Mouse (Mus musculus) embryo, embryonic 10.5 days (tissue): ENCODE data around the gene Ebf3.

Experiments
- DNase-seq: peaks from one replicate; pipeline ENCODE4 v3.0.0-alpha.2; 2015; ENCODE audit warnings: low spot score

The Ebf3 gene

DNA sequence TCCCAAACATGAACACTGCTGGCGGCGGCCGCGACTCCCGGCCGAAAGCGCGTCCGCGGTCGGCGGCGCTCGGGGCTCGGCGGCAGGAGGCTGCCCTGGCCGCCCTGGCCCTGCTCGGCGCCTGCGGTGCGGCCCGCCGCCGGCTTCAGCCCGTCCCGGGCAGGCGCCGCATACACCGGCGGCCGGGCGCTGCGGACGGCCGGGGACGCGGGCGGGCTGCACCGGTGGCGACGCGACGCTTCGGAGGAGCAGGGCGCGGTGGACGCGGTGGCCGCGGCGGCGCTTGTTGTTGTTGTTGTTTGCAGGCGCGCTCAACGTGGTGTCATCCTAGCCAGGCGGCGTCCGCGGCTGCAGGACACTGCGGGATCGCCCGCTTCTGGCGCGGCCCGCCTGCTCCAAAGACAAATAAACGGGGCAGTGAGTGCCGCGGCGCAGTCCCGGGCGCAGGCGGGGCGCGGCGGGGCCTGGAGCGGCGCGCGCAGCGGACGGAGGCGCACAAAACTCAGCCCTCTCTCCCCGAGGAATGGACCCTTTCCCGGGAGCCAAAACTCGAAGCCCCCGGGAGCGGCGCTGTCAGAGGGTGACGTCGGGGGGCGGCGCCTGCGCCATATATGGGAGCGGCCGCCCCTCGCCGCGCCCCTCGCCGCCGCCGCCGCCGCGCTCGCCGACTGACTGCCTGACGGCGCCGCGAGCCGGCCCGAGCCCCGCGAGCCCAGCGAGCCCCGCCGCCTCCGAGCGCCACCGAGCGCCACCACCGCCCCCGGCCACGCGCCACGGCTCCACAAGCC is at the start of gene Ebf3:
Gene Ebf3 (minus strand): TSS at position 542 of the 788 bp plus-strand sequence.
- peak; percentile 95 for DNase-seq

DNA sequence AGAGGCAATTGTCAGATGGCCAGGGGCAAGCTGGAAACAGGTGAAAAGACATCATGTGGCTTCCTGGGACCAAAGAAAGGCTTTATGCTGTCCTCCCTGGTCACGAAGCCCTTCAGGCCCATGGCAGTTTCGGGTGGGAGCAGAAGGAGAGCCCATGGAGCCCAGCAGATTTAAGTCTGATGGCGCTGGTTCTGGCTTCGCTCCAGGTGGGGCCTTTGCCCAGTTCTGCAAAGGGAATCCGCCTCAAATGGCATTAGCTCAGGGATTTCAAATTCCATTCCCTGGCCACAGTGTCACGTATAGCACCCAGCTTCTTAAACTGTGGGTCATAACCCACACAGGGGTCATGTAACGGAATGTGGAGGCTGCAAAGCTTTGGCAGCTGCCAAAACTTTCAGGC is 32.6 kb upstream of the Ebf3 start:
- DNase-seq, result no peak

DNA sequence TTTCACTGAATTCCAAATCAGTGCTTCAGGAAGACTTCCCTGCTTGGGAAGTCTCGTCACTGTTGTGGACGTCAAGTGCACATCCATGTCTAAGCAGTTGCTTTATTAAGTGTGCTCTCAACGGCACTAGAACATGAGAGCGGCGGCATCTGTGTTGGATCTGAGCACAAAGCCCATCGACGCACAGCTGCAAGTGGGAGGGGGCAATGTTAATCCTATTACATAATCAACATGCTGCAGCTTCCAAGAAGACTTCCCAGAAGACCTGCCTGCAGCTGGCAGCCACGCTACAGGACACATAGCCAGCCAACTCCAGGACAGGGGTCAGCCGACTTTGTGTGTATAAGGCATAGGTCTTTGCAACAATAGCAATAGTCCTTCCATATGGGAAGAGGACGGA is 31.8 kb upstream of the Ebf3 start:
- no peak for DNase-seq

- DNase-seq, result no peak
Observed at GRCm38 (mm10) chr7:137333951-137334350, 19.7 kb upstream of the Ebf3 start.

DNA sequence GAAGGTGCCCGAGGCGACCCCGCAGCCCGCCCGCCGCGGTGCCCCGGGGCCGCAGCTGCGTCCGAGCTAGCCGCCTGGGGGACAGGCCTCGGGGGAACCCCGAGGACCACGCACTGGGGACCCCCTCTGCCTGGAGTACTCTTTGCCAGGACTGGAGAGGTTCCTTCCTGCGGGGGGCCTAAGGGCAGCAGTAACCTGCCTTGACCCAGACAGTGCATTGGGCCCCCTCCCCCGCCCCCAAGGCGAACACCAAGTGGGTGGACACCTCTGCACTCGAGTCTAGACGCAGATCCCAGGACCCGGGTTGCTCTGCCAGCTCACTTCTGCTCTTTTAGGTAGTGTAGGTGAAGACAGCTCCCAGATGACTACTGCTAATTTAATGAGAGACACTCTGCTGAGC is 8.7 kb upstream of the Ebf3 start:
- peak; percentile 17 for DNase-seq

DNA sequence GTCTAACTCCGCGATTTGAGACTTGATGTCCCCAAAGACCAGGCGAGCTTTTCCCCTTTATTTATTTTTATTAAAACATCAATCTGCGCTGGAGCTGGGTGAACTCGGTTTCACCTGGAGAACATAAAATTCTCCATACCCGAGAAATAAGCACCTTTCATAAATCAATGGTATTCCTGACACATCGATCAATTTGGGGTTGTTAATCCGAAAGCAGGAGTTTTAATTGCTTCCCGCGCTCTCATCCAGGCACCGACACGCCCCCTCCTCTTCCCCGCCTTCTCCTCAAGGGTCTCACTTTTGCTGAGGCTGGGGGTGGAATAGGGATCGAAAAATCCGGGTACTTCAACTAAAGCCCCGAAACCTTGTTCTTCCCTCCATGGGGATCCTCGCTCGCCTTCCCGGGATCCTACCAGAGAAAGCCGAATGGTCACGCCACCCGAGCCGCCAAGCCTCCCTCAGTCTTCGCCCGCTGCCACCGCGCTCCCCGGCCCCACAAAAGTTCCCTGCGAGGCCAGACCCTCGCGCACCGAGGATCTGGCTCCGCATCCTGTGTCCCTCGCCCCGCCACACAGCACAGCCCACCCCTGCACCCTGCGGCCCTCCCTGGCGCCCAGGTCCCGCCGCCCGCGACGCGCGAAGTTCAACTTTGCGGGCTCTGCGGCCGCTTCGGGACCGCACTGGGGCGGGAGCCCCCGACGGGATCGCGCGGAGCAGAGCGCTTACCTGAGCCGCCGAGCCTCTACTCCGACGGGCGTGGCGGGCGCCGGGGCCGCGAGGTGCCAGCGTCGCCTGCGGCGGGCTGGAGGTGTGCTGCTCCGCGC is 7.9 kb upstream of the Ebf3 start:
- DNase-seq, result peak; percentile 47

DNA sequence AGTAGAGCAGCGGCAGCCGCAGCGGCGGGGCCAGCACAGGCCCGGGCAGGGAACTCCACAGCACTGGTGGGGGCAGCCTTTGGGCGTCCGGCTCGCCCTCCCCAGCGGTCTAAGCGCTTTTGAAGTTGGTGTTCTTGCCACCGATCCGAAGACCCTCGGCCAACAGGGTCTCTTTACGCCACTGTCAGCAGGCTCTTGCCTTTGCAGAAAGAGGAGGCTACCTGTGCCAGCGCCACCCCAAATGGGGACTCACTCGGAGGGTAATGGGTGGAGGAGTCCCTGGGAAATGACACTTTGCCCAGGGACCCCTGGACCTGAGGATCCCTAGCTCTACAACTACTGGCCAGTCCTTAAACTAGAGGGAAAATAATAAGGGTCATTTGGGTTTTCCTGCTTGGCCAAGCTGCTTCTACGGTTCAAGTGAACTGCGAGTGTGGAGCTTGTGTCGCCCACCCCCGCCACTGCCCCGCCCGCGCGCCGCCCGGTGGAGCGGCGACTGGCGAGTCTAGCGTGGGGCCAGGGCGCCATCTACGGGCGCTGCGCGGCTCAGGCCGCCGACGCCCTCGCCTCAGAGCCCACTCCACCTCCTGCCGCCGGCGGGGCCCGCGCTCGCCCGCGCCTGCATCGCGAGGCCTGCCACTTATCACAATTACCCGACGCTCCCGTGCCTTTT is 7.0 kb upstream of the Ebf3 start:
- DNase-seq, result peak; percentile 86

DNA sequence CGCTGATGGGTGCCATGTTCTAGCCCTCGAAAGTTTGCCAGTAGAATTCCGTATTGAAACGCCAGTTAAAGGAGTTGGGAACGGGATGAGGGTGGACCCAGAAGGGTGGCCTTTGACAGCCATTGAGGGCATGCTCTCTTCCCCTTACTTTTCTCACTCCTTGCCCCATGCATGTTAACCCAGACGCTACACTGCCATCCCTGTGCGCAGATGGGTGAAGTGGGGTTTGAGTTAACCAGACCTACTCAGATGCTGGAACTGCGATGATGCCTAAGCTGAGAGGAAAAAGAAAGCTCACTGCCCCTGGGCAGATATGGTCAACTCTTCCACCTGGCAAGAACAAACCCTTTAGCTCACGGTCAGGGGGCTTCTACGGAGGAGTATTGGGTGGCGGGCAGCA is 6.1 kb upstream of the Ebf3 start:
- peak; percentile 50 for DNase-seq

DNA sequence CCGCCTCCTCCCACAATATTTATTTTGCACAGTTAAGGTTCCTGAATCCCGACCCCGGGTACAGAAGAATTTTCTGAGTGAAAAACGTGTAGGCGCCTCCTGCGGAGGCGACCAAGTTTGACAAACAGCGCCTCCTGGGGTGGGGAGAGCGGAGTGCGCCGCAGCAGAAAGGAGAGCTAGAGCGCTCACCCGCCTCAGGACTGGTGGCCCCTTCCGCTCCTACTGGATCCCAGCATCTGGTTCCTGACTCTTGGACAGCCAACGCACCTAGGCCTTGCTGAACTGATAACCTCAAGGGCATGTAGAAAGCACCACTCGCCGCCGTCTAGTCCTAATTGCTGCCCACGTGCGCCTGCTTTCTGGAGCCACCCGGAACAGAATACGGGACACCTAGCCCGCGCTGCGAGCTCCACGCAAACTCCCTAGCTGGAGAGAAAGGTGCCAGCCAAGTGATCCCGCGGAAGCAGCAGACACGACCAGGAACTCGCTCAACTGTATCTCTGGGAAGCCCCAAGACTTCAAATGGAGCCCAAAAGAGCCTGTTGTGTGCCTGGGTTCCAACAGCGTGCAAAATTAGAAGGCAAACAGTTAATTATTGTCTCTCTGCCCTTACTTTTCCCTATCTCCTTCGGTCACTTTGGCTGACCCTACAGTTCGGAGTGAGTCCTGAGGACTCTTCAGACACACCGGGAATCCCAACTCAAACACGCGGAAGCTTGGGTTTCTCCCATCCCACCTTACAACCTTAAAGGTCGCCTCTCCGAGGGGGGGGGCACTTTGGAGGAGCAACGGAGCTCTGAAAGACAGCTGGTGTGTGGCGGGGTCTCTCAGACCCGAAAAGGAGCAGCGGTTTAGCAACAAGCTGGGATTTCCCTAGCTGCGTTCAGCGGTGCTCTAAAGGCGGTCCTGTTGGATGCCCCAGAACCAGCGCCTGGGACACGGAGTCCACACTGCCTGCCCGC is 5.0 kb upstream of the Ebf3 start:
- peak; percentile 88 for DNase-seq

GRCm38 (mm10) chr7:137318383-137318775 is 4.1 kb upstream of the Ebf3 start:
- peak; percentile 40 for DNase-seq

DNA sequence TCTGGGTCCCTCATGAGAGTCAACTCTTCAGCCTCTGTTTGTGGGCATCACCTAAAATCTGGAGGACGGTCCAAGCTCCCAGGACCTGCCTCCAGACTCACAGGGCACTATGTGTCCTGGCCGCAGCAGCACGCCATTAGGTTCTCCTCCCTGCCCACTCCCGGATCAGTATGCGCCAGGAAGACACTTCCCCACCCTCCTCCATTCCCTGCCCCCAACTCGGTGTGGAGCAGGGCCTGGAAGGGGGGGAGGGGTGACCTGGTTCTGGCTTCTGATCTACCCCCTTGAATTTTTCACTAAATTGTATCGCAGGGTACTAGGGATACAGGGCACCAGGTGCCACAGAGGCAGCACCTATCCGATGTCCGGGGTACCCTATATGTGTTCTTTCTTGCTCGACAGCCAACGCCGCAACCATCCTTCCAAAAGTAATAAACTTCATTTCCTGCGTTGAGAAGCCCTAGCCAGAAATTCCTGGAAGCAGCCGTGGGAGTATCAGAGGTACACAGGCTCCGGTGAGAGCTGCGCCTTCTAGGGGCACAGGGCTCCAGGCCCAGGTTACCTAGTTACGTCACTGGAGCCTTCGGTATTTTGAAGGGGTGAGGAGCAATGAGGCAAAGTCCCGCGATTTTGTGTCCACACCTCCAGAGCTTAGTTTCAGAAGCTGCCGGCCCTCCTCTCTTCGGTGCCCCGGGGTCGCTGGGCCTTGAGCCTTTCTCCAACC is 3.6 kb upstream of the Ebf3 start:
- no peak for DNase-seq

- DNase-seq, result peak; percentile 76
Observed at GRCm38 (mm10) chr7:137316926-137317658, 2.8 kb upstream of the Ebf3 start.

DNA sequence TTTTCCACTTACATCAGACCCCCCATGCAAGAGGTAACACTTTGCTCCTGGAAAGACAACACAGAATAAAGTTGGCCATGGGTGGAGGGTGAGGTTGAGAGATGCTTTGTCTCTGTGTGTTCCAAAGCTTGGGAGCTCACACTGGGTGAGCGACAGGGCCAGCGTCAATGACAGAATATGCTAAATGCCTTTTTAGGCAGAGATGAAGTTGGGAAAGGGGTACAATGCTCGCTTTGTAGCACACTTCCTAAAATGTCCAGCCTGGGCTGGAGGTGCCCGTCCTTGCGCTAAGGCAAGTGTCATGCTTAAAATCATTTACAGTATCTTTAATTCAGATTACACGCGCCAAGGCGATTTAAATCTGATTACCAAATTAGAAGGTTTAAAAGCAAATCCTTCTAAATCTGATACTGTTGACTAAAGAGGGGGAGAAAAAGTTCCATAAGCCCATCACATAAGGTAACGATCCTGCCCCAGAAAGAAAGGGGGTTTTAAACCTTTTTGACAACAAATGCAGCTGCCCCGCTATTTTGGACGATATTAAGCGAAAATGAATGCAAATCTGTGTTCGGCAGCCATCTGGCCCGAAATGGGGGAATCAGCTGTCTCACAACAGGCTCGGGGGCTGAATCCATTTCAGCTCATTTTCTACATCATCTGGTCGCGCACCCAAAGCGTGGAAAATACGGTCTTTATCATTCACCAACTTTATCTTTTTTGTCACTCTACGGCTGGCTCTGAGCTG is 2.1 kb upstream of the Ebf3 start:
- DNase-seq, result peak; percentile 61

DNA sequence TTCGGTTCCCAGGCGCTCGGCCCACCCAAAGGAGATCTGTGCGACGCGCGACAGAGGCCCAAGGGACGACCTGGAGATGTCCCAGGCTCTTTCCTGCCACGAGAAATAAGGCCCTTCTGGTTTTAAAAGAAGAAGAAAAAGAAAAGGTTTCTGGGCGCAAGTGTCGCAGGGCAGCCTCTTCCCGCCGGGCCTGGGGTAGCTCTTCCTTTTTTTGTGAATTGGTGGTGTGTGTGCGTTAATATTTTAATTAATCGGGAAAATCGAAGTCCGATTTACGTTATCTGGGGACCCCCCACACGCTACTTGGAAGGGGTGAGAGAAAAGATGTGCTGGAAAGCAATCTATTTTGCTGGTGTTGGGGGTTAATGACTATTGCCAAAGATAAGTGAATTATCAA is 1.3 kb upstream of the Ebf3 start:
- no peak for DNase-seq

DNA sequence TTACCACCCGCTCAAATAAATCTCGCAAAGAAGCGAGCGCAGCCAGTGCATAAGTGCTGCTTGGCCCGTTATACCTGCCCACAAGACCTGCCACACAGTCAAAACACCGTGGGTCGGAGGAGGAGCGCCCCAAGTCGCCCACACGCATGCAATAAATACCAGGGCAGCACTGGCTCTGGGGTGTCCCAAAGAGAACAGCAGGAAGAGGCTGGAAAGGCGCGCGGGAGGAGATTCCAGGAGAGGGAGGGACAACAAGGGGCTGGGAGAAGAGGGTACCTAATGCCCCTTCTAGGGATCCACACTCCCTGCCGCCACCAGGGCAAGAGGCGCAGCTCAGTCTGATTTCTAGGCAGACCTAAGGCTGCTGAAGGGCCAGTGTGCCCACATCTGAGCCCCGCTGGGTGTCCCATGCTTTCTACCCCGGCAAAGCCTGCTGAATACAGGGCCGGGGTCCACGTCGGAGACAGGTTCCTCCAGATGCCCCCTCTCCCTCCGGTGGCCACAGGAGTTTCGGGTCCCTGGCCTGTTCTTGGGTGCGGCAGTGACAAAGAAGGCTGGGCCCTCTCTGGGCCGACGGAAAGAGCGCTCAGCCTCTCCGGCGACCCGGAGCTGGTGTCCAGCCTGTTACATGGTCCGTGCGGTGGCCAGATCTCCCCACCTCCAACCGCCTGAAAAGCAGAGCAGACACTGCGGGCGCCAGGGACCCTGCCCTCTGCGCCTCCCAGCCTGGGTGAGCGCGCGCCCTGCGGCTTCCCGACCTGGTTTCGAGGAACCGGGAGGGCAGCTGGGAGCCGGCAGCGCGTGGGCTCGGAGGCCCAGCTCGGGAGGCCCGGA is 682 bp upstream of the Ebf3 start:
- no peak for DNase-seq

GRCm38 (mm10) chr7:137313183-137313903 is 902 bp downstream of the Ebf3 start:
- peak; percentile 58 for DNase-seq

- peak; percentile 60 for DNase-seq
Observed at GRCm38 (mm10) chr7:137312933-137313182, 1.4 kb downstream of the Ebf3 start.
